In the genomic region with DNA sequence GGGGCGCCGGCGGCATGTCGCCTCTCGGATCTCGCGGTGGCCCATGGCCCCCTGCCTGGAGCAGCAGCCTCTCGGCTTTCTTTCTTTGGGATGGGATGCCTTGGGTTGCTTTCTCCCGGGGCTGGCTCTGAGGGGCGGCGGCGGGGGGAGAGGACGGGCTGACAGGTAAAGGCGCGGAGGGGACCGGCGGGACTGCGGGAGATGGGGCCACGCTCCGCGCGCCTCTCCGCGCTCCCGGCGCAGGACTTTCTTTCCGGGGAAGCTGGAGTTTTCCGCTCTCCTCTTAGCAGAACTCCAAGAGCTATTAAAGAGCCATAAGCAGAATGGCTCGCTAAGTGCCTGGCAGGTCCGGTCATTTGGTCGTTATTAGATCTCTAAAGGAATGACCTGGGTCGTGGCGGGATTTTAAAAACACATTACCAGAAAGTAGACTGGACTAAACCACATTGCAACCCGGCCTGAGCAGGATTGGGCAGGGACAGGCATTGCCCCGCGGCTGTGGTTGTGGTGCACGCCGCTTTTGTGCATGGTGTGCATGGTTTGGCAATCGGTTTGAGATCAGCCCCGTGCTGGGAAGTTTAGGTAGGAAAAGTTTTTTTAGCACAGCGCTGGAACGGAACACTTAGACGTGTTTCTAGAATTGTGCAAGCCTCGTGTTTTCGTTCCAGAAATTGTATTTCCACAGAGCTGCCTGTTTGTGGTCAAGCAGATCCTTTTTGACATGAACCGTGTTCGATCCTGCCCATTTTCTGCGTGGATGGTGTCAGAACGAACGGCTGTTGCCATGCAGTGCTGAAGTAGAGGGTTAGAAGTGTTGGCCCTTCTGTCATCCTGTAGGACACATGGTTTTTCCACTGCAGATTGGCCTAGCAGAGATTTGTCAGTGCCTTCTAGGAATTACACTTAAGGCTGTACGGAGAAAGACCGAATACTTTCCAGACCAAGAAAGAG, we compare ENCODE assay signal across 8 mouse cellular contexts. TPM values are rescaled to one million over a fixed set of nuclear protein-coding genes. Genes with fewer than 3 reads are reported as not detected.
A peak's percentile ranks its signal among the peaks of the same experiment; 100 is the strongest.
DNase-seq lines count a peak whose midpoint lies in the region; ATAC-seq lines count a peak whose summit lies in the region.

No protein-coding gene starts in this region.

- H3K36me3 ChIP-seq in midbrain, embryonic 15.5 days (replicated peaks): no peaks in the 10 kb centered on the region

- DNase-seq in B cell, adult 2 months: peak; percentile 29 to 35
- DNase-seq in ZHBTc4 (ENCODE audit: low read depth, low spot score): peak; percentile 79
- peak; percentile 27 for DNase-seq in embryo, embryonic 11.5 days (ENCODE audit: low read depth, low spot score)
- peak; percentile 17 to 49 for DNase-seq in gastrocnemius, postnatal 4 days (ENCODE audit: low spot score in 2 of 2)
- DNase-seq in kidney, adult 8-10 months: peak; percentile 74 to 83
- peak; percentile 66 for DNase-seq in liver
- peak; percentile 57 for DNase-seq in testis, postnatal 10 days (ENCODE audit: low spot score)

- peak overlapping the region; percentile 90 for H3K9ac ChIP-seq in midbrain, embryonic 15.5 days

- peak overlapping the region; percentile 90 for H3K4me3 ChIP-seq in midbrain, embryonic 15.5 days

- H3K27me3 ChIP-seq in midbrain, embryonic 15.5 days (replicated peaks): no peaks in the 10 kb centered on the region

- peak overlapping the region; percentile 70 for H3K4me2 ChIP-seq in midbrain, embryonic 15.5 days

- no peaks in the 10 kb centered on the region for H3K9me3 ChIP-seq in midbrain, embryonic 15.5 days

- peak overlapping the region; percentile 94 for H3K27ac ChIP-seq in midbrain, embryonic 15.5 days

- H3K4me1 ChIP-seq in midbrain, embryonic 15.5 days: peaks cover 19% of the 10 kb centered on the region

- 2% methylated on average over 51 of the region's 52 CpGs for WGBS in midbrain, embryonic 15.5 days

- ATAC-seq in midbrain, embryonic 15.5 days (replicated peaks): peak; percentile 76

RNA-seq across cellular contexts. Expression of a gene that starts 0.7 kb away (rescaled TPM):
- 10 to 100 TPM; 12.3 to 13.2 TPM for total RNA-seq in gastrocnemius, postnatal 4 days (2021)
- polyA plus RNA-seq in midbrain, embryonic 15.5 days (2015; fragmentation: Nextera tagmentation; extraction: Ambion mirVana): 15.3 and 18.5 TPM in 2 replicates

Comparison
In these comparisons a context has a peak if more than half of its experiments do, and no peak if none do; other contexts are left out.
1. Peak in every context shown above with its lines: DNase-seq, ATAC-seq, H3K4me3 ChIP-seq and H3K27ac ChIP-seq.
2. DNase-seq: peak in every context shown above with its lines; median percentile 79 in ZHBTc4; 78 in kidney, adult 8-10 months; 66 in liver; 57 in testis, postnatal 10 days; 33 in gastrocnemius, postnatal 4 days; 32 in B cell, adult 2 months; 27 in embryo, embryonic 11.5 days.